Mouse (Mus musculus) lung, adult 2 months (tissue): ENCODE measurements around the gene Lime1. TPM values are rescaled to one million over a fixed set of nuclear protein-coding genes. Genes with fewer than 3 reads are reported as not detected.

Experiments used
- DNase-seq: peaks from one replicate; pipeline ENCODE4 v3.0.0; 2022
- H3K4me1 ChIP-seq: fragments of 200-500 bp; 2 replicates; pipeline ENCODE4 v1.6.1; 2011; ENCODE audit warnings: low read length; ENCODE audit not compliant: control insufficient read depth, insufficient read depth
- H3K4me3 ChIP-seq: fragments of 200-500 bp; replicated peaks from 2 replicates; pipeline ENCODE3; 2011; ENCODE audit warnings: low read depth, mild to moderate bottlenecking, control low read depth, low read length; ENCODE audit errors: extremely low read depth
- CTCF ChIP-seq: fragments of 200-500 bp; IDR thresholded peaks from 2 replicates; pipeline ENCODE4 v1.5.1; 2011; ENCODE audit warnings: mild to moderate bottlenecking, low read length, control low read depth; ENCODE audit not compliant: insufficient read depth
- POLR2A ChIP-seq: fragments of 200-500 bp; IDR thresholded peaks from 2 replicates; pipeline ENCODE4 v1.6.1; 2011; ENCODE audit warnings: low read depth, mild to moderate bottlenecking, control low read depth, low read length, borderline replicate concordance; ENCODE audit errors: extremely low read depth
- WGBS: fragments of 180-500 bp; shearing (Covaris S2); methylation state at CpG from one replicate; pipeline ENCODE4 v1.1.7; 2018; 5-methylcytosine and 5-hydroxymethylcytosine counted together
- polyA plus RNA-seq: library from polyadenylated mRNA; depleted of rRNA; stranded (reverse); fragments of >200 nt; gene quantifications from 2 replicates; pipeline ENCODE4 v1.2.3, GENCODE M21; 2012; rRNA removed

Lime1 gene
- polyA plus RNA-seq, 1 experiment = 60.5 TPM

DNA sequence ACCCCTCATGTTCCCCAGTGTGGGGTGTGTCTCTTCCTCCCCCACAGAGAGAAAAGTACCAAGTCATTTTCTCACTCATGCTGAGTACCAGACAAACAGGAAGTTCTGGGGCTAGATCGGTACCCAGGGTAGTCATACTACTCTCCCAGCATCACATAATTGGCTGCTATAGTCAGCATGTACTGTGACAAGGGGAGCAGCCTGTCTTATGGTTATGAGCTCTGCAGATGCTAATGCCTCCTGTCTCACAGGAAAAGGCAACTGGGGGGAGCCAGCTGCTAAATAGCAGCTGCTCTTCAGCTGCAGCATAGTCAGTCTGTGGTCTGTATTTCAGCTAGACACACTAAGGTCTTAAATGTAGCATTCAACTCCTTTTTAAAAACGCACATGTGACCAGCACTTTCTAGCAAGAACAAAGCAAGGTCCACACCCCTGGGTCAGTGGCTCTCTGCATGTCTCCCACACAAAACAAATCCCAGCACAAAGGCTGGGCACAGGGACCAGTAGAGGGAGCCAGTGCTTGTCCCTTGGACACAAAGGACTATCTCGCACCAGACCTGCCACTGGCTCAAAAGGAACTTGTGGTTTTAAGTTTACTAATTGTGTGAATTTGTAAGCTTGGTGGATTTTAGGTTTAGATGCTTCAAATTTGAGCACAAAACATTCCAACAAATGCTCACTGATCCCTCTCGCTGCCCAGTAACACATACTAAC lies 31.0 kb downstream of the Lime1 start:
- Histone ChIP-seq H3K4me1 (peaks cover 6% of the 10 kb centered on the region; the same call in 1 of the 2 replicates), H3K4me3 (no peak overlapping the region)
- peak; percentile 39 for DNase-seq
- WGBS = 28% methylated on average over 4 of the region's 4 CpGs
- TF ChIP-seq POLR2A = no peak
- TF ChIP-seq CTCF = peak; percentile 85

DNA sequence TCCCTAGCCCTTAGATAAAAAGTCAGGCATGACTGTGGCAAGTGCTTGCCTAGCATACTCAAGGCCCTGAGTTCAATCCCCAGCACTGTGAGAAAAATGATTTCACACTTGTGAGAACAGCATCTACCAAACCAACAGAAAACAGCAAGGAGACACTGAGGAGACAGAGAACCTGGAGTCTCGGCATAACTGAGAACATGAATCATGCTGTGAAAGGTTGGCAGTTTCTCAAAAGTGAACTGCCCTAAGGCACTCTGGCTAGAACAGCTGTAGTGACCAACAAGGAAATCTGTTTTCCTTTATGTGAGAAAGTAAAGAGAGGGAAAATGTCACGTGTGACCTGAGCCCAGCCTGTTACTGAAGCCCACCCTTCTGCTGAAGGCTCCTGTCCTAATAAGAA lies 33.3 kb downstream of the Lime1 start:
- TF ChIP-seq CTCF (no peak), POLR2A (no peak)
- 26% methylated on average over 2 of the region's 2 CpGs for WGBS
- Histone ChIP-seq H3K4me3 (no peak overlapping the region), H3K4me1 (peaks cover 6% of the 10 kb centered on the region; the same call in 1 of the 2 replicates)
- DNase-seq = no peak

DNA sequence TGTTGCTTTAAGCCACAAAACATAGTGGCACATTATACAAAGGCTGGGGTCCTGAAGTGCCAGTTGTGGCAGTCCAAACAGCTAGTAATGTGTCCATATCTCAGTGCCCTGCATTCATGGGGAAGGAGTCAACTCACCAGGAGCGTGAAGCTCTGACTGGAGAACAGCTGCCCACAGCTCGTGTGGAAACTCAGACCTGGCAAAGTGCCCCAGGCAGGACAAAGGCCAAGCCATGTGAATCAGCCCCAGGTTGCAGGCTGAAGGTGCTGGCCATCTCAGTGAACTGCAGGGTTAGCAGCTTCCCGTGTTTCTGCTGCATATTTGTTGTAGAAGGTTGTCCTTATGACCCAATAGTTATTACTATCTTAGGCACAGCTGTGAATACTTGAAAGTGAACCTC lies 36.1 kb downstream of the Lime1 start:
- Histone ChIP-seq H3K4me3 (no peak overlapping the region), H3K4me1 (peaks cover 6% of the 10 kb centered on the region; the same call in 1 of the 2 replicates)
- peak; percentile 14 for DNase-seq
- TF ChIP-seq CTCF (no peak), POLR2A (no peak)
- WGBS = 22% methylated on average over 3 of the region's 3 CpGs

DNA sequence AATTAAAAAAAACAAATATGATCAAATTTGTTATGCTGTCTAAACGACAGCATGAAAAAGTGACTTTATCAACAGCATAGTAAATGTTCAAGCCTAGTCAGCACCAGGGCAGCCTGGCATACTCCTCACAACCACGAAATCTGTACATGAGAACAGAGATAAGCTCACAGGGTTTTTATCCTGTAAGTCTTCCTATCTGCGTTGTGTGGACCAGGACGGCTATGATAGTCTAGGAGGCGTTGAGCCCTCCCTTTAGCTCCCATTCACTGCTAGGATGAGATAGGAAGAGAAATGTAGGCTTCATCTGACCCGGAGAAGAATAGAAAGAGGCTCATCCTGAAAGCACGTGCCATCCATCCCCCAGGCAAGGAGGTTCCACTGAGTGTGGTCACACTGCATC lies 39.5 kb downstream of the Lime1 start:
- Histone ChIP-seq H3K4me1 (no peaks in the 10 kb centered on the region), H3K4me3 (no peak overlapping the region)
- TF ChIP-seq POLR2A (no peak), CTCF (no peak)
- 75% methylated on average over 7 of the region's 7 CpGs for WGBS
- DNase-seq = no peak

DNA sequence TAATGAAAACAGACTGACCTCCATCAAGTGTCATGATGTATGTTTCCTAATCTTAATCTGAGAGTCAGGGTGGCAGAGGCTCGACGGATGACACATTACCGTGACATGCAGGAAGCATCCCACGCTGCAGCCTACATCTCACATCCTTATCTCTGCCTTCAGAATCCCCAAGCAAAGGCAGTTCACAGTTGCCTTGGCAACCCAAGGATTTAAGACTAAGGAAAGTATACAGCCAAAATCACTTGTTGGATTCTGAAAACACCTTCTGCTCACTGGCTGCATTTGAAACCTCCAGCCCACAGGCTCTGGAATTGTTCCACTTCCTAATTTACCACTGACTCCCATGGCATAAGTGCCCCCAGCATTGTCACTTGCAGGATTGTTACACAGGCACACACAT lies 40.5 kb downstream of the Lime1 start:
- no peak overlapping the region for H3K4me3 ChIP-seq
- WGBS = 50% methylated on average over 4 of the region's 4 CpGs
- no peaks in the 10 kb centered on the region for H3K4me1 ChIP-seq
- no peak for DNase-seq
- TF ChIP-seq CTCF (no peak), POLR2A (no peak)

DNA sequence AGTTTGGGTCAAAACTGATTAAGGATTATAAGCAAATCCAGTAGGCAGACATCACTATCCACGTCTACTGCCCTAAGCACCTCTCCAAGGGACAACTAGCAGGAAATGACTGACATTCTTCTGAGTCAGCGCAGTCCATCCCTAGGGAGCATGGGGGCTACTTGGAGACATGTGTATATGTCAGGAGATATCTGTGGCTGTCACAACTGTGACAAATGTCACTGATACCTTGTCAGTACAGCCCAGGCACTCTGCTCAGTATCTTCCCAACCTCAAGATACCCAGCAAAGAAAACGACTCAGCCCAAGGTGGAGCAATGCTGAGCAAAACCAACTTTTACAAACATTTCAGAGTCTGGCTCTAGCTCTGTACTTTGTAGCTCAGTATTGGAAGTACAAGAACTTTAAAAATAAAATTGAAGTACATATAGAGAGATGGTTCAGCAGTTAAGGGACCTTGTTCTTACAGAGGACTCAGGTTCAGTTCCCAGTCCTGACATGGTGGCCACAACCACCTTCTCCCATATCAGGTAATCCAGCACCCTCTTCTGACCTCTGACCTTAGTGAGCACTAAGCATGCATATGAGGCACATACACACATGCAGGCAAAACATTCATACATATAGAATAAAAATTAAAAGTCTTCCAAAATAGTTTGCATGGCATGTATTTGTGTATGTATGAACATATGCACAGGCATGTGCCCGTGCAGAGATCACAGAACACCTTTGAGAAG lies 41.2 kb downstream of the Lime1 start:
- TF ChIP-seq POLR2A (no peak), CTCF (no peak)
- Histone ChIP-seq H3K4me3 (no peak overlapping the region), H3K4me1 (no peaks in the 10 kb centered on the region)
- WGBS = 63% methylated on average over 4 of the region's 4 CpGs
- DNase-seq = no peak

DNA sequence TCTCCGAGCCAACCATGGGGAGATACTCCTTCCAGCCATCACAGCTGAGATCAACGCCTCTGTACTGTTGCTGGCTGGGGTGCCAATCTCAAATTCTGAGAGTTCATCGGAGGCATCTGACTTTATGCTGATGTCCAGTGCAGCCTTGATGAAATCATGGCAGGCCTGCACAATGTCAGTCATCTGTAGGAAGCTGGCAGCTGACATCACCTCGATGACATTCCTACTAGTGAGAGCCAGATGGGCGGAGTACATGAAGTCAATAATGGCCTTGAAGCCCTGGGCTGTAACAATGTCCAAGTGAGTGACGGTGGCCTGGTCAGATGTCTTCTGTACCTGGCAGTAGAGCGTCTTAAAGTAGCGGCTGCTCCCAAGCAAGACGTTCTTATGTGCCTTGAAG lies 44.0 kb downstream of the Lime1 start:
- Histone ChIP-seq H3K4me1 (no peaks in the 10 kb centered on the region), H3K4me3 (no peak overlapping the region)
- TF ChIP-seq CTCF (no peak), POLR2A (no peak)
- no peak for DNase-seq
- WGBS = 76% methylated on average over 9 of the region's 9 CpGs

Other genes starting within 250 kb of the Lime1 start
- gene Kcnq2, start 244.8 kb upstream of the Lime1 start, polyA plus RNA-seq = 0.02 TPM in 2 replicates
- gene Eef1a2, start 223.1 kb upstream of the Lime1 start, polyA plus RNA-seq = 12.6 and 44.1 TPM in 2 replicates
- 145 and 157 TPM in 2 replicates for gene Ppdpf, start 192.8 kb upstream of the Lime1 start, polyA plus RNA-seq
- 0.29 and 1.6 TPM in 2 replicates for gene Ptk6, start 177.3 kb upstream of the Lime1 start, polyA plus RNA-seq
- 7.6 and 7.8 TPM in 2 replicates for gene Srms, start 166.9 kb upstream of the Lime1 start, polyA plus RNA-seq
- gene Fndc11, start 160.1 kb upstream of the Lime1 start, polyA plus RNA-seq = 2.3 and 2.4 TPM in 2 replicates
- gene Helz2, start 138.1 kb upstream of the Lime1 start, polyA plus RNA-seq = 49.7 and 54.3 TPM in 2 replicates
- gene Gmeb2, start 92.0 kb upstream of the Lime1 start, polyA plus RNA-seq = 22.2 and 26.3 TPM in 2 replicates
- gene Stmn3, start 65.6 kb upstream of the Lime1 start, polyA plus RNA-seq = 0.13 TPM in 1 of 2 replicates, not detected in the other
- gene Rtel1, start 60.3 kb upstream of the Lime1 start, polyA plus RNA-seq = 23.1 and 41.0 TPM in 2 replicates
- 39.0 and 44.0 TPM in 2 replicates for gene Zgpat, start 15.2 kb upstream of the Lime1 start, polyA plus RNA-seq
- gene Arfrp1, start 14.7 kb upstream of the Lime1 start, polyA plus RNA-seq = 29.1 and 42.9 TPM in 2 replicates
- 14.7 and 17.0 TPM in 2 replicates for gene Zbtb46, start 79.3 kb downstream of the Lime1 start, polyA plus RNA-seq
- gene Abhd16b, start 113.1 kb downstream of the Lime1 start, polyA plus RNA-seq = not detected in 2 replicates
- gene Tpd52l2, start 117.1 kb downstream of the Lime1 start, polyA plus RNA-seq = 44.8 and 47.3 TPM in 2 replicates
- gene Dnajc5, start 140.4 kb downstream of the Lime1 start, polyA plus RNA-seq = 47.4 and 76.4 TPM in 2 replicates
- gene Uckl1, start 204.8 kb downstream of the Lime1 start, polyA plus RNA-seq = 121 and 128 TPM in 2 replicates
- 14.1 and 21.5 TPM in 2 replicates for gene Prpf6, start 211.8 kb downstream of the Lime1 start, polyA plus RNA-seq
- gene Zfp512b, start 212.7 kb downstream of the Lime1 start, polyA plus RNA-seq = 37.1 and 43.7 TPM in 2 replicates
- gene Samd10, start 219.1 kb downstream of the Lime1 start, polyA plus RNA-seq = 24.1 and 24.5 TPM in 2 replicates